Mouse (Mus musculus): Measurements from ENCODE around the gene Thada. TPM values are rescaled to one million over a fixed set of nuclear protein-coding genes. Genes with fewer than 3 reads are reported as not detected.

Gene Thada
- polyA plus RNA-seq, 1 experiment from 2014 or later: 1.3 TPM

- Histone ChIP-seq H3K4me3 (ENCODE audit: low read depth, low read length) (no peak overlapping the region), H3K36me3 (ENCODE audit: control insufficient read depth, insufficient read depth) (no peaks in the 10 kb centered on the region), H3K4me2 (replicated peaks; ENCODE audit: low read depth) (no peak overlapping the region), H3K27me3 (replicated peaks; ENCODE audit: control insufficient read depth, insufficient read depth, low read length) (no peaks in the 10 kb centered on the region), H3K4me1 (replicated peaks; ENCODE audit: control insufficient read depth, insufficient read depth, low read length) (peaks cover 16% of the 10 kb centered on the region), H3K9me3 (ENCODE audit: control insufficient read depth) (no peaks in the 10 kb centered on the region), H3K27ac (ENCODE audit: low read depth, low read length) (peak overlapping the region; percentile 63), H3K9ac (ENCODE audit: low read depth, low read length) (no peak overlapping the region)
- no peak for TF ChIP-seq CTCF (IDR thresholded peaks at IDR 0.05; ENCODE audit: low read depth)
- 44% methylated on average over 9 of the region's 9 CpGs for WGBS
- no peak for ATAC-seq
These were observed 100.8 kb downstream of the Thada start for GRCm38 (mm10) chr17:84365006-84365716.

GRCm38 (mm10) chr17:84363444-84363843 is 102.6 kb downstream of the Thada start:
- Histone ChIP-seq H3K4me1 (replicated peaks; ENCODE audit: control insufficient read depth, insufficient read depth, low read length) (peaks cover 14% of the 10 kb centered on the region), H3K27ac (ENCODE audit: low read depth, low read length) (peak overlapping the region; percentile 37; the same call in 1 of the 2 replicates)
- no peak for ATAC-seq

GRCm38 (mm10) chr17:84362581-84363286 is 103.3 kb downstream of the Thada start:
- TF ChIP-seq CTCF (IDR thresholded peaks at IDR 0.05; ENCODE audit: low read depth): no peak
- Histone ChIP-seq H3K4me1 (replicated peaks; ENCODE audit: control insufficient read depth, insufficient read depth, low read length) (peaks cover 11% of the 10 kb centered on the region), H3K27me3 (replicated peaks; ENCODE audit: control insufficient read depth, insufficient read depth, low read length) (no peaks in the 10 kb centered on the region), H3K27ac (ENCODE audit: low read depth, low read length) (peak overlapping the region; percentile 43; the same call in 1 of the 2 replicates), H3K9me3 (ENCODE audit: control insufficient read depth) (no peaks in the 10 kb centered on the region), H3K36me3 (ENCODE audit: control insufficient read depth, insufficient read depth) (no peaks in the 10 kb centered on the region), H3K9ac (ENCODE audit: low read depth, low read length) (no peak overlapping the region), H3K4me2 (replicated peaks; ENCODE audit: low read depth) (no peak overlapping the region), H3K4me3 (ENCODE audit: low read depth, low read length) (no peak overlapping the region)
- no peak for ATAC-seq
- WGBS: 78% methylated on average over 13 of the region's 13 CpGs

More at GRCm38 (mm10) chr17:84363444-84363843, 102.6 kb downstream of the Thada start:
- Histone ChIP-seq H3K4me3 (ENCODE audit: low read depth, low read length) (no peak overlapping the region), H3K9me3 (ENCODE audit: control insufficient read depth) (no peaks in the 10 kb centered on the region), H3K4me2 (replicated peaks; ENCODE audit: low read depth) (no peak overlapping the region), H3K27me3 (replicated peaks; ENCODE audit: control insufficient read depth, insufficient read depth, low read length) (no peaks in the 10 kb centered on the region), H3K36me3 (ENCODE audit: control insufficient read depth, insufficient read depth) (no peaks in the 10 kb centered on the region), H3K9ac (ENCODE audit: low read depth, low read length) (no peak overlapping the region)
- TF ChIP-seq CTCF (IDR thresholded peaks at IDR 0.05; ENCODE audit: low read depth): no peak
- WGBS: 26% methylated on average over 2 of the region's 2 CpGs

GRCm38 (mm10) chr17:84361006-84361405 is 105.0 kb downstream of the Thada start:
- H3K4me2 ChIP-seq (replicated peaks; ENCODE audit: low read depth): no peak overlapping the region
- 96% methylated on average over 1 of the region's 1 CpGs for WGBS

GRCm38 (mm10) chr17:84359810-84360209 is 106.2 kb downstream of the Thada start:
- ATAC-seq: peak; percentile 54; the same call in 1 of the 2 replicates
- Histone ChIP-seq H3K4me3 (ENCODE audit: low read depth, low read length) (no peak overlapping the region), H3K27ac (ENCODE audit: low read depth, low read length) (peak overlapping the region; percentile 54; the same call in 1 of the 2 replicates), H3K4me2 (replicated peaks; ENCODE audit: low read depth) (0 out of 2 replicates have a peak overlapping the region, but pooled peaks have one; percentile 13), H3K4me1 (replicated peaks; ENCODE audit: control insufficient read depth, insufficient read depth, low read length) (0 out of 2 replicates have a peak, but pooled peaks cover under 1% of the 10 kb centered on the region), H3K9me3 (ENCODE audit: control insufficient read depth) (no peaks in the 10 kb centered on the region), H3K9ac (ENCODE audit: low read depth, low read length) (no peak overlapping the region), H3K27me3 (replicated peaks; ENCODE audit: control insufficient read depth, insufficient read depth, low read length) (no peaks in the 10 kb centered on the region), H3K36me3 (ENCODE audit: control insufficient read depth, insufficient read depth) (no peaks in the 10 kb centered on the region)
- WGBS: 41% methylated on average over 7 of the region's 7 CpGs
- no peak for TF ChIP-seq CTCF (IDR thresholded peaks at IDR 0.05; ENCODE audit: low read depth)

More at GRCm38 (mm10) chr17:84361006-84361405, 105.0 kb downstream of the Thada start:
- Histone ChIP-seq H3K27me3 (replicated peaks; ENCODE audit: control insufficient read depth, insufficient read depth, low read length) (no peaks in the 10 kb centered on the region), H3K9me3 (ENCODE audit: control insufficient read depth) (no peaks in the 10 kb centered on the region), H3K9ac (ENCODE audit: low read depth, low read length) (no peak overlapping the region), H3K27ac (ENCODE audit: low read depth, low read length) (no peak overlapping the region), H3K36me3 (ENCODE audit: control insufficient read depth, insufficient read depth) (no peaks in the 10 kb centered on the region), H3K4me3 (ENCODE audit: low read depth, low read length) (no peak overlapping the region), H3K4me1 (replicated peaks; ENCODE audit: control insufficient read depth, insufficient read depth, low read length) (peaks cover 11% of the 10 kb centered on the region)
- TF ChIP-seq CTCF (IDR thresholded peaks at IDR 0.05; ENCODE audit: low read depth): no peak
- ATAC-seq: no peak

- ATAC-seq: no peak
- Histone ChIP-seq H3K4me3 (ENCODE audit: low read depth, low read length) (no peak overlapping the region), H3K4me2 (replicated peaks; ENCODE audit: low read depth) (no peak overlapping the region), H3K9ac (ENCODE audit: low read depth, low read length) (no peak overlapping the region), H3K27me3 (replicated peaks; ENCODE audit: control insufficient read depth, insufficient read depth, low read length) (no peaks in the 10 kb centered on the region), H3K9me3 (ENCODE audit: control insufficient read depth) (no peaks in the 10 kb centered on the region), H3K36me3 (ENCODE audit: control insufficient read depth, insufficient read depth) (no peaks in the 10 kb centered on the region), H3K27ac (ENCODE audit: low read depth, low read length) (no peak overlapping the region), H3K4me1 (replicated peaks; ENCODE audit: control insufficient read depth, insufficient read depth, low read length) (no peaks in the 10 kb centered on the region)
- peak; percentile 27; the same call in 1 of the 2 replicates for TF ChIP-seq CTCF (IDR thresholded peaks at IDR 0.05; ENCODE audit: low read depth)
- WGBS: 94% methylated on average over 10 of the region's 10 CpGs
These were observed 106.9 kb downstream of the Thada start for GRCm38 (mm10) chr17:84358951-84359644.
